Mouse (Mus musculus): ENCODE data around the gene Fer1l4. TPM values are rescaled to one million over a fixed set of nuclear protein-coding genes. Genes with fewer than 3 reads are reported as not detected.
A peak's percentile ranks its signal among the peaks of the same experiment; 100 is the strongest.

Gene Fer1l4
- polyA plus RNA-seq, 1 experiment, result 0.98 TPM

GRCm38 (mm10) chr2:155979328-155979991 is 73.3 kb downstream of the Fer1l4 start:
- H3K4me1 ChIP-seq (ENCODE audit: control insufficient read depth, insufficient read depth, low read length), result no peaks in the 10 kb centered on the region
- DNase-seq, result peak; percentile 17
- 49% methylated on average over 5 of the region's 5 CpGs for WGBS
- TF ChIP-seq POLR2A (IDR thresholded peaks at IDR 0.05; ENCODE audit: borderline replicate concordance, extremely low read depth, low read depth, low read length), result 0 out of 2 replicates have a peak, but pooled peaks have one; percentile 34
- TF ChIP-seq CTCF (IDR thresholded peaks at IDR 0.05; ENCODE audit: insufficient read depth, low read length), result no peak
- H3K4me3 ChIP-seq (replicated peaks; ENCODE audit: extremely low read depth, low read depth, low read length), result peak overlapping the region; percentile 45

- 73% methylated on average over 14 of the region's 14 CpGs for WGBS
- no peak for TF ChIP-seq POLR2A (IDR thresholded peaks at IDR 0.05; ENCODE audit: borderline replicate concordance, extremely low read depth, low read depth, low read length)
- TF ChIP-seq CTCF (IDR thresholded peaks at IDR 0.05; ENCODE audit: insufficient read depth, low read length), result no peak
- no peak overlapping the region for H3K4me3 ChIP-seq (replicated peaks; ENCODE audit: extremely low read depth, low read depth, low read length)
- H3K4me1 ChIP-seq (ENCODE audit: control insufficient read depth, insufficient read depth, low read length), result no peaks in the 10 kb centered on the region
- DNase-seq, result no peak
Observed at GRCm38 (mm10) chr2:155974087-155974731, 78.5 kb downstream of the Fer1l4 start.

- 91% methylated on average over 6 of the region's 6 CpGs for WGBS
Observed at GRCm38 (mm10) chr2:155973348-155973747, 79.4 kb downstream of the Fer1l4 start.

More at GRCm38 (mm10) chr2:155973348-155973747, 79.4 kb downstream of the Fer1l4 start:
- DNase-seq, result no peak
- TF ChIP-seq POLR2A (IDR thresholded peaks at IDR 0.05; ENCODE audit: borderline replicate concordance, extremely low read depth, low read depth, low read length) (no peak), CTCF (IDR thresholded peaks at IDR 0.05; ENCODE audit: insufficient read depth, low read length) (no peak)
- Histone ChIP-seq H3K4me1 (ENCODE audit: control insufficient read depth, insufficient read depth, low read length) (no peaks in the 10 kb centered on the region), H3K4me3 (replicated peaks; ENCODE audit: extremely low read depth, low read depth, low read length) (no peak overlapping the region)

Other genes starting within 250 kb of the Fer1l4 start
- 57.4 and 65.1 TPM in 2 replicates for gene BC029722, start 233.5 kb downstream of the Fer1l4 start, polyA plus RNA-seq (2012; rRNA removed)
- 85.1 and 112 TPM in 2 replicates for gene Eif6, start 226.0 kb downstream of the Fer1l4 start, polyA plus RNA-seq (2012; rRNA removed)
- gene Fam83c, start 218.1 kb downstream of the Fer1l4 start, polyA plus RNA-seq (2012; rRNA removed), result 0.03 and 2.1 TPM in 2 replicates
- 13.5 and 24.0 TPM in 2 replicates for gene Uqcc1, start 122.6 kb downstream of the Fer1l4 start, polyA plus RNA-seq (2012; rRNA removed)
- not detected in 2 replicates for gene Gm15557, start 112.2 kb downstream of the Fer1l4 start, polyA plus RNA-seq (2012; rRNA removed)
- gene Gdf5, start 107.6 kb downstream of the Fer1l4 start, polyA plus RNA-seq (2012; rRNA removed), result 0.37 and 0.59 TPM in 2 replicates
- gene Cep250, start 96.5 kb downstream of the Fer1l4 start, polyA plus RNA-seq (2012; rRNA removed), result 7.1 and 9.1 TPM in 2 replicates
- gene 6430550D23Rik, start 45.0 kb downstream of the Fer1l4 start, polyA plus RNA-seq (2012; rRNA removed), result 1.0 and 1.8 TPM in 2 replicates
- 227 and 260 TPM in 2 replicates for gene Ergic3, start 44.9 kb downstream of the Fer1l4 start, polyA plus RNA-seq (2012; rRNA removed)
- 1.1 and 1.8 TPM in 2 replicates for gene Spag4, start 12.2 kb upstream of the Fer1l4 start, polyA plus RNA-seq (2012; rRNA removed)
- gene Cpne1, start 59.0 kb upstream of the Fer1l4 start, polyA plus RNA-seq (2012; rRNA removed), result 114 and 121 TPM in 2 replicates
- gene Rbm12, start 59.0 kb upstream of the Fer1l4 start, polyA plus RNA-seq (2012; rRNA removed), result 12.5 and 21.1 TPM in 2 replicates
- 5.1 and 6.5 TPM in 2 replicates for gene Gm28036, start 74.1 kb upstream of the Fer1l4 start, polyA plus RNA-seq (2012; rRNA removed)
- 203 and 218 TPM in 2 replicates for gene Romo1, start 91.1 kb upstream of the Fer1l4 start, polyA plus RNA-seq (2012; rRNA removed)
- 40.6 and 42.8 TPM in 2 replicates for gene Nfs1, start 91.2 kb upstream of the Fer1l4 start, polyA plus RNA-seq (2012; rRNA removed)
- 65.2 and 81.0 TPM in 2 replicates for gene Rbm39, start 127.3 kb upstream of the Fer1l4 start, polyA plus RNA-seq (2012; rRNA removed)
- gene Phf20, start 143.5 kb upstream of the Fer1l4 start, polyA plus RNA-seq (2012; rRNA removed), result 15.8 and 19.9 TPM in 2 replicates